Mouse (Mus musculus) lung, postnatal 0 days (tissue): ENCODE measurements around the gene Hoxa5.
A peak's percentile ranks its signal among the peaks of the same experiment; 100 is the strongest.

Experiments used
- CTCF ChIP-seq: IDR thresholded peaks from 2 replicates; pipeline ENCODE4 v1.5.1; 2016; ENCODE audit warnings: antibody characterized with exemption, mild to moderate bottlenecking
- EP300 ChIP-seq: IDR thresholded peaks from 2 replicates; pipeline ENCODE4 v1.6.1; 2016; ENCODE audit warnings: antibody characterized with exemption, mild to moderate bottlenecking, control low read depth

GRCm38 (mm10) chr6:52204050-52204752, at the start of gene Hoxa5:
- TF ChIP-seq CTCF, result peak; percentile 94
- TF ChIP-seq EP300, result peak; percentile 84
